Mouse (Mus musculus): Measurements from ENCODE around the gene Capza1.

DNA sequence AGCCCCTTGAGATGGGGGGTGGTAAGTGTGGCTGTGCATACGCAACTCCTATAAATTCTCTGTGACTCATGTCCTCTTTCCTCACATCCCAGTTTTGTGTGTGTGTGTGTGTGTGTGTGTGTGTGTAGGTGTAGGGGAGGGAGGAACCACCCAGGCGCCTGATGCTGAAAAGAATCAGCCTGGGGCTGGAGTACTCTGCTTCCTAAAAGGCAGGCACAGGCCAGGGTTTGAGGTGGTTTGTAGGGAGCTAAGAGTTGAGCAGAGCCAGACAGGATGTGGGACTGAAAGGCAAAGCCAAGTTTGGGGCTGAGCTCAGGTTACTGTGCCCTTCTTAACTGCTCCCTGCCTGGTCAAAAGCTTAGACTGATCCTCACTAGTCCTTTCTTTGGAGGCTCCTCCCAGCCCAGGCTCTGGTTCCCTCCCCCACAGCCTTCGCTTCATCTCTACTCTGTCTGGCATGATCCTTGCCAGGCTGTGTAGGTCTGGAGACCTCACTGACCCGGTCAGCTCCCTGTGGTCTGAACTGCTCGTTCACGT is 73.8 kb downstream of the Capza1 start:
- no peak for TF ChIP-seq POLR2A (IDR thresholded peaks at IDR 0.05; ENCODE audit: borderline replicate concordance, insufficient read depth, low read length)
- TF ChIP-seq CTCF (IDR thresholded peaks at IDR 0.05; ENCODE audit: borderline replicate concordance, insufficient read depth, low read depth, low read length): no peak
